Mouse (Mus musculus) ES-Bruce4 (cell line): ENCODE measurements around the gene Syt16. TPM values are rescaled to one million over a fixed set of nuclear protein-coding genes. Genes with fewer than 3 reads are reported as not detected.

Source experiments
- H3K27ac ChIP-seq: 2 replicates; pipeline ENCODE4 v1.5.1; 2012; ENCODE audit warnings: low read length, inconsistent platforms; ENCODE audit not compliant: insufficient read depth
- H3K27me3 ChIP-seq: 2 replicates; pipeline ENCODE4 v1.6.1; 2012; ENCODE audit warnings: mild to moderate bottlenecking, low read length, inconsistent platforms; ENCODE audit not compliant: control insufficient read depth, poor library complexity, insufficient read depth, severe bottlenecking
- H3K36me3 ChIP-seq: 2 replicates; pipeline ENCODE4 v1.6.1; 2012; ENCODE audit warnings: inconsistent platforms, mild to moderate bottlenecking, low read length, moderate library complexity; ENCODE audit not compliant: control insufficient read depth, poor library complexity, insufficient read depth, severe bottlenecking
- H3K4me1 ChIP-seq: one replicate; pipeline ENCODE4 v1.8.1; 2011; ENCODE audit warnings: low read length; ENCODE audit not compliant: control insufficient read depth, insufficient read depth
- H3K4me3 ChIP-seq: 2 replicates; pipeline ENCODE4 v1.5.1; 2011; ENCODE audit warnings: low read depth, mild to moderate bottlenecking, low read length
- H3K9ac ChIP-seq: 2 replicates; pipeline ENCODE4 v1.6.1; 2012; ENCODE audit warnings: low read depth, mild to moderate bottlenecking, inconsistent platforms; ENCODE audit not compliant: poor library complexity, severe bottlenecking
- H3K9me3 ChIP-seq: replicated peaks from 2 replicates; pipeline ENCODE4 v1.6.1; 2012; ENCODE audit warnings: mild to moderate bottlenecking, low read length, inconsistent platforms; ENCODE audit not compliant: control insufficient read depth, poor library complexity, insufficient read depth, severe bottlenecking
- CTCF ChIP-seq: IDR thresholded peaks from one replicate; pipeline ENCODE4 v1.8.1; 2011; ENCODE audit warnings: low read depth, low read length
- EP300 ChIP-seq: IDR thresholded peaks from 2 replicates; pipeline ENCODE4 v1.6.1; 2011; ENCODE audit warnings: low read depth, low read length; ENCODE audit not compliant: insufficient read depth
- POLR2A ChIP-seq: IDR thresholded peaks from one replicate; pipeline ENCODE4 v1.8.1; 2011; ENCODE audit warnings: low read length; ENCODE audit not compliant: insufficient read depth
- polyA plus RNA-seq: library from polyadenylated mRNA; stranded (reverse); fragments of >200 nt; gene quantifications from 2 replicates; pipeline ENCODE4 v1.2.4, GENCODE M21; 2011; ENCODE audit warnings: low read depth; ENCODE audit not compliant: missing spikeins, insufficient read depth, insufficient read length

Syt16 gene
- polyA plus RNA-seq, 1 experiment: not detected

- H3K9me3 ChIP-seq: no peaks in the 10 kb centered on the region
- H3K4me3 ChIP-seq: no peak overlapping the region
- H3K27me3 ChIP-seq: no peaks in the 10 kb centered on the region
- no peaks in the 10 kb centered on the region for H3K36me3 ChIP-seq
- TF ChIP-seq POLR2A (no peak), CTCF (no peak)
- no peak overlapping the region for H3K27ac ChIP-seq
- no peak overlapping the region for H3K9ac ChIP-seq
- no peaks in the 10 kb centered on the region for H3K4me1 ChIP-seq
Measured at GRCm38 (mm10) chr12:74296374-74296773, 298.9 kb downstream of the Syt16 start.

GRCm38 (mm10) chr12:74301559-74301958 is 304.1 kb downstream of the Syt16 start:
- Histone ChIP-seq H3K9ac (no peak overlapping the region), H3K9me3 (no peaks in the 10 kb centered on the region), H3K27ac (no peak overlapping the region), H3K27me3 (no peaks in the 10 kb centered on the region), H3K4me1 (no peaks in the 10 kb centered on the region), H3K4me3 (no peak overlapping the region), H3K36me3 (no peaks in the 10 kb centered on the region)
- no peak for TF ChIP-seq CTCF
- no peak for TF ChIP-seq POLR2A
- TF ChIP-seq EP300: no peak

GRCm38 (mm10) chr12:74303418-74304294 is 306.2 kb downstream of the Syt16 start:
- TF ChIP-seq POLR2A (no peak), EP300 (no peak), CTCF (no peak)
- Histone ChIP-seq H3K27me3 (no peaks in the 10 kb centered on the region), H3K4me3 (no peak overlapping the region), H3K27ac (no peak overlapping the region), H3K9ac (no peak overlapping the region), H3K36me3 (no peaks in the 10 kb centered on the region), H3K4me1 (no peaks in the 10 kb centered on the region), H3K9me3 (no peaks in the 10 kb centered on the region)

GRCm38 (mm10) chr12:74312611-74313010 is 315.1 kb downstream of the Syt16 start:
- H3K36me3 ChIP-seq: no peaks in the 10 kb centered on the region
- TF ChIP-seq POLR2A (no peak), EP300 (no peak)
- no peaks in the 10 kb centered on the region for H3K9me3 ChIP-seq
- no peaks in the 10 kb centered on the region for H3K27me3 ChIP-seq
- no peaks in the 10 kb centered on the region for H3K4me1 ChIP-seq
- no peak overlapping the region for H3K4me3 ChIP-seq
- H3K9ac ChIP-seq: no peak overlapping the region
- H3K27ac ChIP-seq: no peak overlapping the region

GRCm38 (mm10) chr12:74315221-74315620 is 317.8 kb downstream of the Syt16 start:
- TF ChIP-seq CTCF: no peak
- no peak for TF ChIP-seq EP300
- TF ChIP-seq POLR2A: no peak
- Histone ChIP-seq H3K27ac (no peak overlapping the region), H3K36me3 (no peaks in the 10 kb centered on the region), H3K9ac (no peak overlapping the region), H3K4me1 (no peaks in the 10 kb centered on the region), H3K27me3 (no peaks in the 10 kb centered on the region), H3K4me3 (no peak overlapping the region), H3K9me3 (no peaks in the 10 kb centered on the region)

- H3K27me3 ChIP-seq: no peaks in the 10 kb centered on the region
- H3K4me3 ChIP-seq: peak within 1 kb of the TSS; percentile 57
- H3K9ac ChIP-seq: 0 out of 2 replicates have a peak within 1 kb of the TSS, but pooled peaks have one; percentile 33
- H3K36me3 ChIP-seq: no peaks in the 10 kb centered on the region
- no peak within 1 kb of the TSS for H3K27ac ChIP-seq
- no peaks in the 10 kb centered on the region for H3K9me3 ChIP-seq
- TF ChIP-seq POLR2A (no peak), CTCF (no peak), EP300 (no peak)
- H3K4me1 ChIP-seq: no peaks in the 10 kb centered on the region
Measured at GRCm38 (mm10) chr12:74316344-74316973, 319.0 kb downstream of the Syt16 start, which contains the start of gene Gm11042. Gene Gm11042 (minus strand): TSS chr12:74316394.
